Mouse (Mus musculus) frontal cortex, adult 2 months (tissue): ENCODE measurements around the gene Gm5089. TPM values are rescaled to one million over a fixed set of nuclear protein-coding genes. Genes with fewer than 3 reads are reported as not detected.

Source experiments
- DNase-seq, 2 experiments: peaks; one replicate each; pipeline ENCODE4 v3.0.0; 2022; ENCODE audit warnings: low spot score in 1 of 2; ENCODE audit errors: extremely low spot score in 1 of 2
- polyA plus RNA-seq: library from polyadenylated mRNA; depleted of rRNA; stranded (reverse); fragments of >200 nt; gene quantifications from 2 replicates; pipeline ENCODE4 v1.2.3, GENCODE M21; 2012

The Gm5089 gene
- polyA plus RNA-seq, 1 experiment, result 0.10 TPM

GRCm38 (mm10) chr14:122478574-122479011, 27.7 kb upstream of the Gm5089 start:
- DNase-seq, result no peak

- no peak for DNase-seq
Observed at GRCm38 (mm10) chr14:122477971-122478573, 27.2 kb upstream of the Gm5089 start.

- no peak for DNase-seq
Observed at GRCm38 (mm10) chr14:122477261-122477671, 26.4 kb upstream of the Gm5089 start.

GRCm38 (mm10) chr14:122476822-122477215, 25.9 kb upstream of the Gm5089 start:
- DNase-seq, result no peak

GRCm38 (mm10) chr14:122476041-122476821, 25.3 kb upstream of the Gm5089 start:
- no peak for DNase-seq

GRCm38 (mm10) chr14:122475557-122476040, 24.7 kb upstream of the Gm5089 start:
- no peak for DNase-seq

GRCm38 (mm10) chr14:122474891-122475556, 24.1 kb upstream of the Gm5089 start, which contains the start of gene Zic2:
Gene Zic2, plus strand, starts transcription at chr14:122475435.
- DNase-seq, result no peak

GRCm38 (mm10) chr14:122474041-122474890, 23.4 kb upstream of the Gm5089 start:
- DNase-seq, result no peak

- DNase-seq, result no peak
Observed at GRCm38 (mm10) chr14:122473211-122473751, 22.4 kb upstream of the Gm5089 start.

GRCm38 (mm10) chr14:122472647-122473046, 21.7 kb upstream of the Gm5089 start:
- no peak for DNase-seq

GRCm38 (mm10) chr14:122472161-122472560, 21.2 kb upstream of the Gm5089 start:
- no peak for DNase-seq

- no peak for DNase-seq
Observed at GRCm38 (mm10) chr14:122471449-122472085, 20.7 kb upstream of the Gm5089 start.

- DNase-seq, result no peak
Observed at GRCm38 (mm10) chr14:122468971-122469755, 18.2 kb upstream of the Gm5089 start.

GRCm38 (mm10) chr14:122467926-122468841, 17.3 kb upstream of the Gm5089 start:
- DNase-seq, result no peak

- no peak for DNase-seq
Observed at GRCm38 (mm10) chr14:122466756-122467362, 15.9 kb upstream of the Gm5089 start.

- no peak for DNase-seq
Observed at GRCm38 (mm10) chr14:122465931-122466490, 15.1 kb upstream of the Gm5089 start.
